Mouse (Mus musculus) retina, adult 2 months (tissue): ENCODE results near the gene Camkk2.

Experiments
- DNase-seq: peaks from one replicate; pipeline ENCODE4 v3.0.0-alpha.2; 2012; ENCODE audit warnings: low read depth, low spot score

Camkk2 gene

GRCm38 (mm10) chr5:122736761-122737160, 42.4 kb downstream of the Camkk2 start:
- no peak for DNase-seq

GRCm38 (mm10) chr5:122735853-122736252, 43.4 kb downstream of the Camkk2 start:
- no peak for DNase-seq

- DNase-seq: no peak
Observed at GRCm38 (mm10) chr5:122733881-122734280, 45.3 kb downstream of the Camkk2 start.

GRCm38 (mm10) chr5:122731991-122732673, 47.1 kb downstream of the Camkk2 start:
- DNase-seq: no peak

GRCm38 (mm10) chr5:122731321-122731720, 47.9 kb downstream of the Camkk2 start:
- DNase-seq: no peak

GRCm38 (mm10) chr5:122730776-122731175, 48.4 kb downstream of the Camkk2 start:
- DNase-seq: no peak

GRCm38 (mm10) chr5:122727096-122727495, 52.1 kb downstream of the Camkk2 start:
- DNase-seq: no peak

- DNase-seq: no peak
Observed at GRCm38 (mm10) chr5:122726595-122726994, 52.6 kb downstream of the Camkk2 start.

- peak; percentile 57 for DNase-seq
Observed at GRCm38 (mm10) chr5:122726068-122726467, 53.1 kb downstream of the Camkk2 start.

- no peak for DNase-seq
Observed at GRCm38 (mm10) chr5:122725453-122725852, 53.8 kb downstream of the Camkk2 start.

- DNase-seq: no peak
Observed at GRCm38 (mm10) chr5:122719168-122719567, 60.0 kb downstream of the Camkk2 start.

- DNase-seq: no peak
Observed at GRCm38 (mm10) chr5:122718400-122718799, 60.8 kb downstream of the Camkk2 start.

GRCm38 (mm10) chr5:122716793-122717192, 62.4 kb downstream of the Camkk2 start:
- no peak for DNase-seq

GRCm38 (mm10) chr5:122715723-122716122, 63.5 kb downstream of the Camkk2 start:
- no peak for DNase-seq

GRCm38 (mm10) chr5:122708819-122709218, 70.4 kb downstream of the Camkk2 start:
- no peak for DNase-seq

- DNase-seq: peak; percentile 61
Observed at GRCm38 (mm10) chr5:122707276-122708181, 71.7 kb downstream of the Camkk2 start, which contains the start of gene P2rx4. Gene P2rx4, plus strand, starts transcription at chr5:122707544.

GRCm38 (mm10) chr5:122706917-122707275, 72.3 kb downstream of the Camkk2 start:
- no peak for DNase-seq

- no peak for DNase-seq
Observed at GRCm38 (mm10) chr5:122705174-122705573, 74.0 kb downstream of the Camkk2 start.

GRCm38 (mm10) chr5:122704571-122704970, 74.6 kb downstream of the Camkk2 start:
- no peak for DNase-seq

- DNase-seq: no peak
Observed at GRCm38 (mm10) chr5:122703574-122703973, 75.6 kb downstream of the Camkk2 start.

- DNase-seq: no peak
Observed at GRCm38 (mm10) chr5:122702156-122702555, 77.1 kb downstream of the Camkk2 start.

GRCm38 (mm10) chr5:122700837-122701212, 78.4 kb downstream of the Camkk2 start:
- no peak for DNase-seq
